Mouse (Mus musculus) forebrain, embryonic 11.5 days (tissue): ENCODE measurements at regions not wholly inside any gene's neighbourhood (a gene's known extent, or its start where the extent isn't known, plus 50 kb on each side); places are given as distances from the start of the nearest gene placed in this dataset.

ENCODE experiments used
- ATAC-seq: fragments of 200-750 bp; cut with Nextera tagmentation; replicated peaks from 2 replicates; pipeline ENCODE4 v1.8.0; 2017; ENCODE audit warnings: moderate TSS enrichment; ENCODE audit not compliant: low FRiP score
- DNase-seq: peaks from one replicate; pipeline ENCODE4 v3.0.0-alpha.2; 2017; ENCODE audit warnings: low spot score
- H3K27ac ChIP-seq: fragments of 300-500 bp; sonication (generic); 2 replicates; pipeline ENCODE4 v1.5.1; 2014; ENCODE audit warnings: low read depth, low read length
- H3K27me3 ChIP-seq: fragments of 300-500 bp; sonication (generic); 2 replicates; pipeline ENCODE4 v1.6.1; 2014; ENCODE audit warnings: mild to moderate bottlenecking, low read length, mixed read lengths; ENCODE audit not compliant: control insufficient read depth, insufficient read depth
- H3K36me3 ChIP-seq: fragments of 300-500 bp; sonication (generic); 2 replicates; pipeline ENCODE4 v1.6.1; 2014; ENCODE audit warnings: mild to moderate bottlenecking, low read length, moderate library complexity, mixed read lengths; ENCODE audit not compliant: control insufficient read depth, insufficient read depth
- H3K4me1 ChIP-seq: fragments of 300-500 bp; sonication (generic); replicated peaks from 2 replicates; pipeline ENCODE4 v1.6.1; 2014; ENCODE audit warnings: low read length, mixed read lengths; ENCODE audit not compliant: control insufficient read depth, insufficient read depth
- H3K4me2 ChIP-seq: fragments of 300-500 bp; sonication (generic); 2 replicates; pipeline ENCODE4 v1.6.1; 2014; ENCODE audit warnings: low read depth, mild to moderate bottlenecking, low read length, moderate library complexity, mixed read lengths; ENCODE audit not compliant: severe bottlenecking
- H3K4me3 ChIP-seq: fragments of 300-500 bp; sonication (generic); 2 replicates; pipeline ENCODE4 v1.5.1; 2014; ENCODE audit warnings: low read depth, low read length
- H3K9ac ChIP-seq: fragments of 300-500 bp; sonication (generic); 2 replicates; pipeline ENCODE4 v1.6.1; 2014; ENCODE audit warnings: low read length
- H3K9me3 ChIP-seq: fragments of 300-500 bp; sonication (generic); 2 replicates; pipeline ENCODE4 v1.6.1; 2016; ENCODE audit warnings: low read length, mixed read lengths; ENCODE audit not compliant: control insufficient read depth
- WGBS: fragments of 180-500 bp; shearing (Covaris S2); extraction: QIAGEN DNeasy Blood & Tissue Kit; methylation state at CpG from one replicate; pipeline ENCODE4 v1.1.7; 2014; 5-methylcytosine and 5-hydroxymethylcytosine counted together

DNA sequence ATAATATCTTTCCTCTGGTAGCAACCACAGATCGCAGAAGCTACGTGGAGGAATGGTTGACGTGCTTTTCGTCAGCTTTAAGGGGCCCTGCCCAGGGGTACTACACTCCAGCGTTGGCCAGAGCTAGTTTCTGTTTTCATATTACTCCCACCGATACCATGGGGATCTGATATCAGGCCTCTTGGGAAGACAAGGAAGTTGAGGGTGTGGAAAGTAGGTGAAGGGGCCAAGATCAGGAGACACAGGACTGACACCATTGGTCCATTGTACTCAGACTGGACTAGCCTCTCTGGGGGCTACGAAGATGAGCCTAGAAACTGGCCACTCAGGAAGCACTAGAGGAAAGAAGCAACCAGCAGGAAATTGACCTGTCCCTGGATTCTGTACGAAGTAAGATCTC, 88.0 kb downstream of the Dll1 start:
- Histone ChIP-seq H3K4me1 (no peaks in the 10 kb centered on the region; the same call in 1 of the 2 replicates), H3K4me3 (no peak overlapping the region), H3K27me3 (no peaks in the 10 kb centered on the region), H3K36me3 (no peaks in the 10 kb centered on the region), H3K27ac (no peak overlapping the region), H3K9me3 (no peaks in the 10 kb centered on the region), H3K4me2 (no peak overlapping the region), H3K9ac (no peak overlapping the region)
- ATAC-seq (no peak), DNase-seq (no peak)
- WGBS: 86% methylated on average over 8 of the region's 8 CpGs

GRCm38 (mm10) chr17:15286596-15286995, 90.1 kb downstream of the Dll1 start:
- no peak for ATAC-seq
- H3K4me2 ChIP-seq: no peak overlapping the region

GRCm38 (mm10) chr17:15285399-15286043, 91.2 kb downstream of the Dll1 start:
- H3K4me1 ChIP-seq: no peaks in the 10 kb centered on the region; the same call in 1 of the 2 replicates
- H3K9me3 ChIP-seq: no peaks in the 10 kb centered on the region
- no peaks in the 10 kb centered on the region for H3K27me3 ChIP-seq
- 69% methylated on average over 7 of the region's 7 CpGs for WGBS
- no peaks in the 10 kb centered on the region for H3K36me3 ChIP-seq
- ATAC-seq (peak; percentile 75), DNase-seq (no peak)
- no peak overlapping the region for H3K27ac ChIP-seq
- no peak overlapping the region for H3K4me3 ChIP-seq
- H3K4me2 ChIP-seq: no peak overlapping the region
- H3K9ac ChIP-seq: no peak overlapping the region

More at GRCm38 (mm10) chr17:15286596-15286995, 90.1 kb downstream of the Dll1 start:
- Histone ChIP-seq H3K4me1 (no peaks in the 10 kb centered on the region; the same call in 1 of the 2 replicates), H3K36me3 (no peaks in the 10 kb centered on the region), H3K9me3 (no peaks in the 10 kb centered on the region), H3K27me3 (no peaks in the 10 kb centered on the region), H3K4me3 (no peak overlapping the region), H3K9ac (no peak overlapping the region), H3K27ac (no peak overlapping the region)
- no peak for DNase-seq
- 90% methylated on average over 2 of the region's 2 CpGs for WGBS

DNA sequence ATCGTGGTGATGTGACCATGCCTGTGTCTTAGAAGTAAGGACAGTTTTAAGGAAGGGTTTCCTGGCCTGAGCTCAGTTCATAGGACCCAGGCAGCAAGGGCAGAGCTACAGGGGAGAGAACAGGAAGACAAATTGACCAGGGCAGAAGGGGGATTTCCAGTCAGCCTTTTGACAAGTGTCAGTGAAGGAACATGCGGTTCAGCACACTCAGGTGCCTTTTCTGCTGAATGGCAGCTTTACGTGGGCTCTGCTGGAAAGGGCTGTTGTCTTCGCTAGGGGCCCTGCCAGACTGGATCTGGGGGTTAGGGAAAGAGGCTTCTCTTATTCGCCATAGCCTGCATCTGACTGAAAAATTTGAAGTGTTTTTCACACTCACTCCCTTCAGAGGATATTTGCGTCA, 106.8 kb downstream of the Dll1 start:
- Histone ChIP-seq H3K36me3 (no peaks in the 10 kb centered on the region), H3K9me3 (no peaks in the 10 kb centered on the region), H3K4me3 (no peak overlapping the region), H3K4me1 (0 out of 2 replicates have a peak, but pooled peaks cover 3% of the 10 kb centered on the region), H3K4me2 (no peak overlapping the region), H3K9ac (no peak overlapping the region), H3K27me3 (no peaks in the 10 kb centered on the region), H3K27ac (no peak overlapping the region)
- DNase-seq (no peak), ATAC-seq (no peak)
- WGBS: 67% methylated on average over 6 of the region's 6 CpGs

GRCm38 (mm10) chr17:15269056-15269612, 107.5 kb downstream of the Dll1 start:
- DNase-seq: no peak
- 87% methylated on average over 8 of the region's 8 CpGs for WGBS
- Histone ChIP-seq H3K27ac (no peak overlapping the region), H3K4me2 (no peak overlapping the region), H3K9me3 (no peaks in the 10 kb centered on the region), H3K36me3 (no peaks in the 10 kb centered on the region), H3K4me1 (0 out of 2 replicates have a peak, but pooled peaks cover 3% of the 10 kb centered on the region), H3K4me3 (no peak overlapping the region), H3K9ac (no peak overlapping the region), H3K27me3 (no peaks in the 10 kb centered on the region)
- ATAC-seq: no peak

DNA sequence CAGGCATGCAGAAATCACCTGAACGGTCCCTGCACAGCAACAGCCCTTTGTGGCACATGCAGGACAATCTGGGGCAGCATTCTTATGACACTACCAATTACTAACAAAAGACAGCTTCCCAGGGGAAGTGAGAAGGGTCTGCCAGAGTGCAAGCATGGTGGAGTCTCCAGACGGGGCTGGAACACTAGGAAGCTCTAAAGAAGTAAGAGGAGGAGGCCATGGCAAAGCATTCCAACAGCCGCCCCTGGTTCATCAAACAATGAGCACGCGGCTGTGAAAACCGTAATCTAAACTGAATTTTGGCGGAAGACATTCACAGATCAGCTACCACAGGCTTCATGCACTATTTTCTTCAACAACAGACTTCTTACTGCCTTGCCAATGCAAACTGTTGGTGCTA, 109.0 kb downstream of the Dll1 start:
- H3K27me3 ChIP-seq: no peaks in the 10 kb centered on the region
- H3K36me3 ChIP-seq: no peaks in the 10 kb centered on the region
- no peak overlapping the region for H3K4me3 ChIP-seq
- no peaks in the 10 kb centered on the region for H3K9me3 ChIP-seq
- H3K4me1 ChIP-seq: 0 out of 2 replicates have a peak, but pooled peaks cover 3% of the 10 kb centered on the region
- DNase-seq (no peak), ATAC-seq (no peak)
- WGBS: 84% methylated on average over 7 of the region's 7 CpGs
- H3K27ac ChIP-seq: no peak overlapping the region
- no peak overlapping the region for H3K4me2 ChIP-seq
- H3K9ac ChIP-seq: no peak overlapping the region

- Histone ChIP-seq H3K4me3 (no peak overlapping the region), H3K4me2 (no peak overlapping the region), H3K36me3 (no peaks in the 10 kb centered on the region), H3K27ac (no peak overlapping the region), H3K4me1 (no peaks in the 10 kb centered on the region), H3K9me3 (no peaks in the 10 kb centered on the region), H3K9ac (no peak overlapping the region), H3K27me3 (no peaks in the 10 kb centered on the region)
- 75% methylated on average over 11 of the region's 11 CpGs for WGBS
- DNase-seq: no peak
- no peak for ATAC-seq
Measured at GRCm38 (mm10) chr17:15259427-15260101, 117.1 kb downstream of the Dll1 start.

DNA sequence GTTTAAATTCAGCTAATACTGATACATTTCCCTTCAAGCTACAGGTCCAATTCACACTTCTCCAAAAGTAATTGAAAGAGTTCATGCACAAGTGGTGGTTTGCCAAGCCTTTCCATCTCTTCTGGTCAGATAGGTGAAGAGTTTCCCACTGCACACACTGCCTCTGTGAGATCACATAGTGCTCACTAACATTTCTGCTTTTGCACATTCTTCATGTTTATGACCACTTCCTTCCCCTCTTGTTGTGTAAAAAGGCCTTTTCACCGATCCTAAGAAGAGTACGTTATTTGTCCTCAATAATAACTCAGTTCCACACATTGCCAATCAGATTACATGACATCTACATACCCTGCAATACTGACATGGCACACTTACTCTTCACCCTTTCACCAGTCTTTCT, 120.8 kb downstream of the Dll1 start:
- no peak for DNase-seq
- H3K4me1 ChIP-seq: no peaks in the 10 kb centered on the region
- no peaks in the 10 kb centered on the region for H3K9me3 ChIP-seq
- no peaks in the 10 kb centered on the region for H3K36me3 ChIP-seq
- no peak overlapping the region for H3K27ac ChIP-seq
- no peaks in the 10 kb centered on the region for H3K27me3 ChIP-seq
- no peak overlapping the region for H3K4me3 ChIP-seq
- no peak for ATAC-seq
- no peak overlapping the region for H3K9ac ChIP-seq
- H3K4me2 ChIP-seq: no peak overlapping the region
- WGBS: 91% methylated on average over 2 of the region's 2 CpGs
